Mouse (Mus musculus) telencephalon, adult 2 months (tissue): Measurements from ENCODE around the gene Golga5.

ENCODE experiments used
- DNase-seq: peaks from one replicate; pipeline ENCODE4 v3.0.0-alpha.2; 2011; ENCODE audit warnings: low read depth, low spot score

Golga5 gene

DNA sequence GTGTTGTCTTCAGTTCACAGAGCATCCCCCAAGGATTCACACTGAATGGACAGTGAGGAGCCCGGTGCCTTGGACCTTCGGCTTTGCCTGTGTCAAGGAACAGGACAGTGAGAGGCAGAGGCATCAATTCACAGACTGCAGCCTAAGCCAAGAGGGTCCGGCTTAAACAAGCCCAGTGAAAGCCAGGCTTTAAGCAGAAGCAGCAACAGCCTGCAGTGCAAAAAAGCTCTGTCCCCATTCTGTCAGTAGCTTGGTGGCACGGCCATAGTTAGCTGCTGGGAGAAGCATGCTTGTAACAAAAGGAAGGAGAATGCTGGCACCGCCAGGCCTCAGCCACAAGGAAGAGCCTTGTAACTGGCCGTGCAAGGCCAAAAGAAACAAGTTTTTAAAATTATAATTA is 45.2 kb downstream of the Golga5 start:
- no peak for DNase-seq

GRCm38 (mm10) chr12:102514751-102515150 is 45.8 kb downstream of the Golga5 start:
- no peak for DNase-seq

GRCm38 (mm10) chr12:102516151-102516550 is 47.2 kb downstream of the Golga5 start:
- no peak for DNase-seq

- DNase-seq = no peak
These were observed 48.7 kb downstream of the Golga5 start for GRCm38 (mm10) chr12:102517647-102518046.

DNA sequence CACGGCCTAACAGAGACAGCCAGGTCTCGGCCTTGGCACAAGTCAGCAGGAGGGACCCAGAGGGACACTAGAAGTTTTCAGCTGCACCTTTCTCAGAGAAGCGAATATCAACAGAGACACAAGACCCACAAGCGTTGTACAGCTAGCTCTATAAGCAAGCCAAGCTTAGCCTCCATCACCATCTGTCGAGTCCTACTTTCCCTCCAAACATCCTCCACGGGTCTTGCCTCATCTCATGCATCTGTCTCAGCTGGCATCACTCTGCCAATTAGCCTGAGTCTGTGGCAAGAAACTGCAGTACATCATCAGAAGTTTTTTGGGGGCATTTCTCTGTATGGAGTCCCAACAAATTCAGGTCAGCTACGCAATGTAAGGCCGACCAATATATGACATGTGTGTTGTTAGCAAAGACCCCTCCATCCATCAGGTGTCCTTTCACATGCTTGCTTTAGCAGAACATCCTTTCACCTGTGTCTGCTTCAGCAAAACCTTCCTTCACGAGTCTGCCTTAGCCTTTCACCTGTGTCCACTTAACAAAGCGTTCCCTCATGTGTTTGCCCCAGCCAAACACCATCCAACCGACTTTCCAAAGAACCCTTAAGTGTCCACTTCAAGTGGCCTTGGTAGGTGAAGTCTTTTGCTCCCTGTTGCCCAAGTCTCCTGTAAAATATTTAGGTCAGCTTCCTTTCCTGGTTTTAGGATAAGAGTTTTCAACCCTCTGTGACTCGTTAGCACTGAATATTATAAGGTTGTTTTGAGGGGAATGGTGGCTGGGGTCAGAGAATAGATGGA is 51.2 kb downstream of the Golga5 start:
- peak; percentile 18 for DNase-seq

- DNase-seq = no peak
These were observed 52.9 kb downstream of the Golga5 start for GRCm38 (mm10) chr12:102521777-102522319.

GRCm38 (mm10) chr12:102524216-102524615 is 55.3 kb downstream of the Golga5 start:
- no peak for DNase-seq

DNA sequence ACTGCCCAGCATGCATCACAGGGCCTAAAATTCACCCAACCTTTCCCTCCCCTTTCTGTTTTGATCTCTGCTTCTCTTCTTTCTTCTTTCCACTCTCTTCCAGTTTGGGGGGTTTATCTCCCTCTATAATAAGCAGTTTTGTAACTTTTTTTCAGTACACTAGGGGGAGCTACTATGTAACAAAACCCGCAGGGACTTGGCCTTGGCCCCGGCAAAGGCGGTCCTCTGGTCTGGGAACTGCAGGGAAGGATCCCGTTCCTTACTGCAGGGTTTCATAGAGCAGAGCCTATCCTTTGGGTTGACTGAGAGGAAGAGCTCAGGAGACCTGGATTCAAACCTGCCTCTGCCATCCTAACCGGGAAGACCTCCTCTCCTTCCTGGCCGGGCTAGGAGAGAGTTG is 55.8 kb downstream of the Golga5 start:
- DNase-seq = no peak

DNA sequence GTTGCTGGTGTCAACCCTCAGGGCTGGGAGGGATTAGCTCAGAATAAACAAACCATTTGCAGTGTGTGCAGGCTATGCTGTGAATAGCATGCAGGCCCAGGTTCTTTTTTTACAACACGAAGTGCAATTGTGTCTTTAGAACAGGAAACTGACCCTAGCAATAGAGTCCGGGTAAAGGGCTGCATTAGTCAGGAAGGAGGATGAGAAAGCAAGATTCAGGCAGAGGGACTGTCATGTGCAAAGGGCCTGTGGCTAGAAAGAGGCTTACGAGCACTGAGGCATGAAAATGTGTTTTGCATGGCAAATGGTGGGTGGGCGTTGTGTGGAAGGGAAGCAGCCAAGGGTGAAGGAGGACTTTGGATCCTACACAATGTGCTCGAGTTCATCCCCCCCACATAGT is 59.1 kb downstream of the Golga5 start:
- no peak for DNase-seq

- no peak for DNase-seq
These were observed 66.9 kb downstream of the Golga5 start for GRCm38 (mm10) chr12:102535796-102536195.

DNA sequence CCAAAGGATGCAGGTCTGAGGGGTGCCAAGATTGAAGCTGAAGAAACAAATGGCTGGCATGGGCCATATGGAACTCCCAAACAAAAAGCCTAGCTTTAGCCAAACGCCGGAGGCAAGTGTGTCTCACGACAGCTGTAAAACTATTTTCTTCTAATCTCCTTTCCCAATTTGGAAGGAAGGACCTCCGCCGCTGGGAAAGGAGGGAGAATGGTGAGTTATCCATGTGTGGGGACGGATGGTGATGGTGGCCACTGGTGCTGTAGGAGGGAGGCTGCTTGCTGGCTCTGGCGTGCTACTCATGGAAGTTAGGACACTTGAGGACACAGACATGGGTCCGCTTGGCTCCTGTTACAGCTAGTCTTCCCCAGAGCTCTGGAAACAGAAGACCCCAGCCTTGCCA is 71.3 kb downstream of the Golga5 start:
- no peak for DNase-seq

- DNase-seq = no peak
These were observed 72.2 kb downstream of the Golga5 start for GRCm38 (mm10) chr12:102541168-102541567.

DNA sequence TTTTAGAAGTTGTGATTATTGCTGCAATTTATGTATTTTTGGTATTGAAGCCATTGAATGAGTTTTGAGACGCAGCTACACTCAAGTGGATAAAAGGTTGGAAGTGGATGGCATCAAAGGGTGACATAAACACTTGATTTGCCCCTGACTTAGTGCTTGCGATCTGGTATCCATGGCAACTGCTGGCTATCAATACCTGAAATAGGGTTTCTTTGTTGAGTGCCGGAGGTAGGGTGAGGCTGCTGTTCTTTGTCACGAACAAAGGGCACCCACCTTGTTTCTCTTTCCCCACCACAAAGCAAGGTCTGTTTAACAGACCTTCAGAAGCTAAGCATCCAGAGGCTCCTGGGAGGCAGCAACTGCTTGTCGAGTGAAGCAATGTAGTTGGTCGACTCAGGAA is 76.2 kb downstream of the Golga5 start:
- DNase-seq = no peak
